Mouse (Mus musculus) testis, adult 2 months (tissue): ENCODE data around the gene Abca12.

Experiments used
- CTCF ChIP-seq: fragments of 200-500 bp; IDR thresholded peaks from 2 replicates; pipeline ENCODE4 v1.5.1; 2012; ENCODE audit warnings: low read depth, mild to moderate bottlenecking, inconsistent platforms, low read length, moderate library complexity; ENCODE audit not compliant: control insufficient read depth, insufficient read depth, insufficient replicate concordance
- POLR2A ChIP-seq: fragments of 200-500 bp; IDR thresholded peaks from 2 replicates; pipeline ENCODE4 v1.6.1; 2012; ENCODE audit warnings: low read depth, mild to moderate bottlenecking, inconsistent platforms, low read length, moderate library complexity; ENCODE audit not compliant: control insufficient read depth

DNA sequence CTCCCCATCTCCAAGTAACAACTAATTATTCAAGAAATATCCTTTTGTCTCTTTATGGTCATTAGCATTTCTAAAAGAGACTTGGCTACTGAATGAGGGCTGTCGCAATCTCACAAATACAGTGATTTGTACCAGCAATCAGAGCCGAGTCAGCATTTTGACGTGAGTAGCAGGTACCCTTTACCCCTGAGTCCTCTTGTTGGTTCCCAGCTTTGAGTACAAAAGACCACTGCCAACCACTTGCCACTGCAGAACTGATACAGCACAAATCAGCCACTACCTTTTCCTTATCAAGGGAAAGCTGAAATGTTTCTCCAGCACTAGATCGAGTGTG lies 72.5 kb downstream of the Abca12 start:
- no peak for TF ChIP-seq CTCF
- TF ChIP-seq POLR2A = no peak
